Mouse (Mus musculus) retina, postnatal 1 day (tissue): ENCODE measurements around the gene Atp13a1.
A peak's percentile ranks its signal among the peaks of the same experiment; 100 is the strongest.

Experiments used
- DNase-seq: peaks from one replicate; pipeline ENCODE4 v3.0.0-alpha.2; 2012

The Atp13a1 gene

GRCm38 (mm10) chr8:69801796-69802195 lies 10.8 kb downstream of the Atp13a1 start:
- DNase-seq = no peak

GRCm38 (mm10) chr8:69802216-69802615 lies 11.3 kb downstream of the Atp13a1 start:
- no peak for DNase-seq

GRCm38 (mm10) chr8:69803366-69803765 lies 12.4 kb downstream of the Atp13a1 start:
- DNase-seq = no peak

- DNase-seq = no peak
Measured at GRCm38 (mm10) chr8:69804537-69804936, 13.6 kb downstream of the Atp13a1 start.

- DNase-seq = no peak
Measured at GRCm38 (mm10) chr8:69805086-69805485, 14.1 kb downstream of the Atp13a1 start.

DNA sequence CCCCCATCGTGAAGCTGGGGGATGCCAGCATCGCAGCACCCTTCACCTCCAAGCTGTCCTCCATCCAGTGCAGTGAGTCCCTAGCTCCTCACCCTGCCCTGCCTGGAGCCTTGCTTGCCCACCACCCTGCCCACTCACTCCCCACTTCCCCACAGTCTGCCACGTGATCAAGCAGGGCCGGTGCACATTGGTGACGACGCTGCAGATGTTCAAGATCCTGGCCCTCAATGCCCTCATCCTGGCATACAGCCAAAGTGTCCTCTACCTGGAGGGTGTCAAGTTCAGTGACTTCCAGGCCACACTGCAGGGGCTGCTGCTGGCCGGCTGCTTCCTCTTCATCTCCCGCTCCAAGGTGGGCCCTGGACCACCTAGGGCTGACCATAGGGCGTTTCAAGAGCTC lies 14.5 kb downstream of the Atp13a1 start:
- no peak for DNase-seq

DNA sequence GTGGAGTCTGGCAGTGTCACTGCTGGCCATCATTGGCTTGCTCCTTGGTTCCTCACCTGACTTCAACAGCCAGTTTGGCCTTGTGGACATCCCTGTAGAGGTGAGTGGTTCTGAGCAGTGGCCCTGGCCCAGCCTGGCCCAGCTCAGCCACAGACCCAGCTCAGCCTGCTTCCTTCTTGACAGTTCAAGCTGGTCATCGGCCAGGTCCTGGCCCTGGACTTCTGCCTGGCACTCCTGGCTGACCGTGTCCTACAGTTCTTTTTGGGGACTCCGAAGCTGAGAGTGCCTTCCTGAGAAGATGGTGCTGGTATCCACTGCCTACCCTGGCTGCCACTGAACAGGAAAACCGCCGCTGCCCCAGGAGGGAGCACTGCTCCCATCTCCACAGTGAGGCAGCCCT lies 16.3 kb downstream of the Atp13a1 start:
- no peak for DNase-seq

DNA sequence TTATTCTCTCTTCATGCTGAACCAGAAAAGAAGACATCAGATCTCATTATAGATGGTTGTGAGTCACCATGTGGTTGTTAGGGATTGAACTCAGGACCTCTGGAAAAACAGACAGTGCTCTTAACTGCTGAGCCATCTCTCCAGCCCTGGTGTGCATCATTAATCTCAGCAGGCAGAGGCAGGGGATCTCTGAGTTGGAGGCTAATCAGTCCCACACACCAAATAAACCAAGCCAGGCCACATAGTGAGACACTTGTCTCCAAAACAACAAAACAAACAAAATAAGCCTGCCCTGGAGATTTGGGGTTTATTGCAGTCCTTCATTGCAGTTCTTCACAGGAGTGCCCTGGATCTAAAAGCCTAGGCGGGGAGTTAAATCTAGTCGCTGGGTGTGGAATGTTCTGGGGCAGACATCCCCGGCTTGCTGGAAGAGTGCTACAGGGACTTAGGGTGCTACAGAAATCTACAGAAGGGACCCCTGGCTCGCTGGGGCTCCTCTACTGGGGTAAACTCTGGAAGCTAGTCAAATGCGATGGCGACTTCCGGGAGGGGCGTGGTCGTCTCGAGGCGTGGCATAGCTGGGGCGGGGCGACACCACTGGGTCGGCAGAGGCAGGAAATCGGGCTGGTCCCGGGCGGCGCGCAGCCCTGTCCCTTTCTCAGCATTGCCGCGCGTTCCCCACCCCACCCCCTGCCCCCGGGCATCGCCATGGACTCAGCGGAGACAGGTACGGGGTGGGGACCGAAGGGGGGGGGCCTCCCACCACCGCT lies 17.3 kb downstream of the Atp13a1 start, which contains the start of gene Gmip:
Gene Gmip (plus strand): TSS at position 586 of the 770 bp plus-strand sequence.
- peak; percentile 79 for DNase-seq

DNA sequence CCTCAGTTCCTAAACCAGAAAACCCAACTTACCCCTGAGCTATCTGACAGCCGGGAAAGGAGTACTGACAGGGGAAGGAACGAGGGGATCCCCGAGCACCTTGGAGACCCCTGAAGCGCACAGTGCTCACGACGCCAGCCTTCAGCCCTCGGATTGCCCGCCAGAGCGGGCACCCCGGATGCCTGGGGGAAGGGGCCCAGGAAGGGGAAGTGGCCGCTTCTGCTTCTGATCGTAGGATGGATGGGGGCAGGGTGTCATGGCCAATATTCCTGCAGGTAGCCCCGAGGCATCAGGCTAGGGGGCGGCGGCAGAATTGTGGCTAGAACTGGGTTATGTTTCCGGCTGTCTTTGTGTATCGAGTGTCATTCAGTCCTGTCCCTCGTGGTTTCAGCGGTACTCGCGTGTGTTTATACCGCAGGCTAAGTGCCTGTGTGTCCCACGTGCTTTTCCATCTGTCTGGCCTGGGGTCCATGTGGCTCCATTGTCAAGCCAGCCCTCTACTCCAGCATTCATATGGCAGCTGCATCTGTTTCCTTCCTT lies 18.0 kb downstream of the Atp13a1 start:
- DNase-seq = peak; percentile 58

- DNase-seq = no peak
Measured at GRCm38 (mm10) chr8:69809820-69810219, 18.9 kb downstream of the Atp13a1 start.

GRCm38 (mm10) chr8:69814881-69815280 lies 23.9 kb downstream of the Atp13a1 start:
- DNase-seq = no peak

GRCm38 (mm10) chr8:69815396-69815795 lies 24.4 kb downstream of the Atp13a1 start:
- no peak for DNase-seq

DNA sequence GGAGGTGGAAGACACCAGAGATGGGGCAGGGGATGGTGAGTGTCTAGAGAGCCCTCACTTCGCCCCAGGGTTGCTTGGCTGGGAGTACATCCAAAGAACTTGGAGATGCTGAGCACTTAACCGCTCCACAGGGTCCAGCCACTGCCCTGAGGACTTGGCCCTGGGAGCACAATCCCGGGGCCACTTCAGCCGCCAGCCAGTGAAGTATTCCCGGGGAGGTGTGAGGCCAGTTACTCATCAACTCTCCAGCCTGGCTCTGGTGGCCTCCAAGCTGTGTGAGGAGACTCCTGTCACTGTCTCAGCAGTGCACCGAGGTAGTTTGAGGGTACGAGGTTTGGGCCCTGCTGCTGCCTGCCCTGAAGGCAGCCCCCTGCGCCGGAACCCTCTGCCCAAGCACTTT lies 29.5 kb downstream of the Atp13a1 start:
- no peak for DNase-seq

DNA sequence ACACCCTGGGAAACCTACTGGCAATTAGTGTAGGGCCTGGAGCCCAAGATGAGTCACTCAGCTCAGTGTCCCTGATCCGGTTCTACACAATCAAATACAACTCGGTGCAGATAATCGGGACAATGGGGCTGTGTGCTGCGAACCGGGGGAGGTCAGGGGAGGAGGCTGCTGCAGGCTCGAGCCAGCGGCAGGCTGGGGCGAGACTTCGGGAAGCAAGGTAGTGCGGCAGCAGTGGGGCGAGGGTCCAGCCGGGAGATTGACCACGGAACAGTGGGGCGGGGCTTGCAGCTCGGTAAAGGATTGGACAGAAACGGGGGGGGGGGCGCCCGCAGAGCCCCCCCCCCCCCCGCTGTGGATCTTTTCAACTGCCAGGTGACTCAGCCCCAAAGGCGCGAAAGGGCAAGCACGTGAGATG lies 31.0 kb downstream of the Atp13a1 start:
- DNase-seq = peak; percentile 69

DNA sequence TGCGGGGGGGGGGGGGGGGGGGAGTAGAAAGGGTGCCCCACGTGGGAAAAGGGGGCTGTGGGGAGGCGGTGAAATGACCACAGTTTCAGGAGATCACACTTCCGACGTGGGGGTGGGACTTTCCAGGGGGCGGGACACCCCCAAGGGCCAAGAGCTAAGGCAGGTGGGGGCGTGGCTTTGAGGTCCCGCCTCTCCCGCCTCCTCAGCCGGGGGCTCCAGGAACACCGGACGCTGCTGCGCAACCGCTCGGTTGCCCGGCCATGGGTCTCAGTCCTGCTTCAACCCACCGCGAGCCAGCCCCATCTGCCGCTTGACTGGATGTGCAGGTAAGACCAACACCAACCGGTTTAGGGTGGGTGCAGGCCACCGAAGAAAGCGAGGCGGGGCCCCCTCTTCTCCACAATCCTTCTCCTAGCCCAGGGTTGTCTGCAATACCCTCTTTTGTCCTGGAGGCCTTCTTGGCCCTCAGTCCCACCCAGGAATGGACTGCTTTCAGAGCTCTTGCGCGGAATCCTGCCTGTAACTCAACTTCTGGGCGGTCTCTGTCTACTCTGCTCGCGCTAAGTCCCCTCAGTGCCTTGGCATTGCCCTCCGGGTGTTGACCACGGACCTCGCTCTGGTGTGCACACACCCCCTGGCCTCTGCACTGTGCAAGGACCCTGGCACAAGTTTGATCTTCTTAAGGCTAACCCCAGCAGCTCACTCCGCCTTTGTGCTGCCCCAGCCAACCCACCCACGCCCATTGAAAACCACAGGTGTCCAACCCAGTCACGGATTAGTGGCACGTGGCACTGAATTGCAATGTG lies 31.6 kb downstream of the Atp13a1 start, which contains the start of gene Lpar2:
Gene Lpar2 (plus strand): TSS at position 44 of the 806 bp plus-strand sequence.
- DNase-seq = peak; percentile 69

- DNase-seq = no peak
Measured at GRCm38 (mm10) chr8:69826371-69826770, 35.4 kb downstream of the Atp13a1 start.

DNA sequence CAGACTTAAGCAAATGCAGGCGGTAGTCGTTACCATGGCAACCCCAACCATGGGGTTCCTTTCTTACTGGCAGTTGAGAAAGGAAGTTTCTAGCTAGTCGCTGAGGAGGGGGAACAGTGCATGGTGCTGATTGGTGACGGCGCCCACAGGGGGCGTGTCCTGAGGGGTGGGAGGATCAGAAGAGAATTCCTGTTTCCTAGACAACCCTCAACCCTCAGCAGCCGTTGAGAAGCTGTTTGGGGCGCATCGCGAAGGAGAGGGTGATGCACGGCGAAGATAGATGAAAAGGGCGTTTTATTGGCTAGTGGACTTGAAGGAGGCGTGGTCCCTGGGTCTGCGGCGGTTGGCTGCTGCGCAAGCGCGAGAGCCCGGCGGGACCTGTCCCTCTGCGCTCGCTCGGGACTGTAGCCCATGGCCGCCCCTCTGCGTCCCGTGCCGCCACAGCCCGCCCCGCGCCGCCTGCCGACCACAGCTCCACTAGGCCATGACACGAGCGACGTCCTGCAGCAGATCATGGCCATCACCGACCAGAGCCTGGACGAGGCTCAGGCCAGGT lies 41.4 kb downstream of the Atp13a1 start, which contains the start of gene Pbx4:
Gene Pbx4 (plus strand): TSS at position 194 of the 556 bp plus-strand sequence.
- peak; percentile 98 for DNase-seq

DNA sequence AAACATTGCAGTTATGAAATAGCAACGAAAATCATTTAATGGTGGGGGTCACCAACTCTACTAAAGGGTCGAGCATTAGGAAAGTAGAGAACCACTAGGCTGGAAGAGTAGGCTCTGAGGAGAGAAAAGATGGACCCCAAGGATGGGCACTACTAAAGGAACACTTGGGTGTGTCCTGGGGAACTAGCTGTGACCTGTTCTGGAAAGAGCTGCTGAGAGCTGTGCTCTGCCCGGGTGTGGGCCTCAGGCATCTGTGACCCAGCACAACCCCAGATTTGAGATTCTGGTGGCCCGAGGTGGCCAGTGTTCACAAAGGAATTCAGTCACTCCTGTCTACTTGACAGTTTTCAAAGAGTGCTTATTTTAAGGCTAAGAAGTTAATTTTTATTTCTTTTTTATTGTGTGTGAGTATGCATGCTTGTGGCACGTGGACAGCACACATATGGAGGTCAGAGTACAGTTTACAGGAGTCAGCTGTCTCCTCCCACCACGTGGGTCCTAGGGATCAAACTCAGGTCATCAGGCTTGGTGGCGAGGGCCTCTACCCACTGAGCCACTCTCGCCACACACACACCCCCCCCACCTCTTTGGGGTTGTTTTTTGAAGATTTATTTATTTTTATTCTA lies 46.2 kb downstream of the Atp13a1 start:
- no peak for DNase-seq

DNA sequence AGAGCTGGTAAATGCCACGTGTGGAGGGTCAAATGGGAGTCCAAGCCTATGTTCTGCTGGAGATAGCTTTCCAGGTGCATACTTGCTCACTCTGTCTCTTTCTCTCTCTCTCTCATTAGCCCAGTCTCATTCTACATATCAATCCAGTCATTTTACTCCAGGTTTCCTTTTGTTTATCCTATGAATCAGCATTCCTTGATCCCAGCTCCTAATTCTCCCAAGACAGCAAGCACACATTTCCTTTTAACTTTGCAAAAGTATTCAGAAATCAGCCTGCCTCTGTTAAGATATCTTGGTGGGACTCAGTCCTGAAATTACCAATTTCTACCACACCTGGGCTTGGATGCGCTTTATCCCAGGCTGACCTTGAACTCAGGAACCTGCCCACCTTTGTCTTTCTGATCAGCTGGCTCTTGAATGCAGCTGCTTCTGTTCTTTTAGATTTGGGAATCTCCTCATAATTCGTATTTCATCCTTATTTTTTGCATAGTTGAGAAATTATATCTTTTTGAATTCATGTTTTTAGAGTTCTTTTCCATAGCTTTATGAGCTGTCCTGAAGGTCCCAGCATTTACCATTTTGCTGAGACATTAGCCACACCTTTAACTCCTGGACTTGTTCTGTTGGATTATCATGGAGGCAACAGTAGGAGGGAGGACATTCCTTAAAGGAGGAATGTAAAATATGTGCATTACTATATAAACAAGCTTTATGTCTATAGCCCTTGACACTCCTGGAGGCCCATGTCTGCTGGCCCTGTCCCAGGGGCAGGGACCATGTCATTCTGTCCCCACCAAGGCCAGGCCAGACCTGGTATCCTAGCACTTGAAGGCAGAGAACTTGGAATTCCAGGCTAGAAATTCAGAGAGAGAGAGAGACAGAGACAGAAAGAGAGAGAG lies 56.5 kb downstream of the Atp13a1 start:
- DNase-seq = no peak

DNA sequence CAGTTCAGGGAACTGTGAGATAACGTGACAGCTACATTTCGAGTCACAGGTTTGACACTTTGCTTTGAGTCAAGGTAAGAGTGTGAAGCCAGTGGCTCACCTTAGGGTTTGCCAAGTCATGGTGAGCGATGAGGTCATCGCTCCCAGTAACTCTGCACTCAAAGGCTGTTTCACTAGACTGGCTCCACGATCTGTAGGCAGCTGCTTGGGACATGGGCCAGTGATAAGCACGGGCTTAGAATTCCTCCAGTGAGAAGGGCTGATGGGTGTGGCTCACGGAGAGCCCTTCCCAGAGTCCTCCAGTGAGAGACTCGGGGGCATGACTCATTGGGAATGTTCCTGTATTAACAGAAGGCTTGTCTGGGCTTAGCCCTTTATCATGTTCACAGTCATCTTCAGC lies 58.0 kb downstream of the Atp13a1 start:
- DNase-seq = no peak

GRCm38 (mm10) chr8:69849899-69850298 lies 58.9 kb downstream of the Atp13a1 start:
- no peak for DNase-seq
